Mouse (Mus musculus) liver, postnatal 0 days (tissue): ENCODE measurements around the gene Eng. TPM values are rescaled to one million over a fixed set of nuclear protein-coding genes. Genes with fewer than 3 reads are reported as not detected.

ENCODE experiments used
- ATAC-seq: fragments of 200-750 bp; cut with Nextera tagmentation; 2 replicates; pipeline ENCODE4 v1.8.0; 2017; ENCODE audit warnings: mild to moderate bottlenecking, moderate library complexity
- DNase-seq: peaks from one replicate; pipeline ENCODE4 v3.0.0-alpha.2; 2016
- H3K27ac ChIP-seq: fragments of 300-500 bp; sonication (generic); 2 replicates; pipeline ENCODE4 v1.5.1; 2014; ENCODE audit warnings: antibody characterized with exemption, moderate library complexity, mild to moderate bottlenecking, low read depth
- H3K27me3 ChIP-seq: fragments of 300-500 bp; sonication (generic); 2 replicates; pipeline ENCODE4 v1.6.1; 2014; ENCODE audit warnings: low read length, control low read depth, mixed read lengths; ENCODE audit not compliant: insufficient read depth
- H3K36me3 ChIP-seq: fragments of 300-500 bp; sonication (generic); replicated peaks from 2 replicates; pipeline ENCODE4 v1.6.1; 2014; ENCODE audit warnings: mild to moderate bottlenecking, control low read depth, low read length, moderate library complexity, mixed read lengths; ENCODE audit not compliant: insufficient read depth
- H3K4me1 ChIP-seq: fragments of 300-500 bp; sonication (generic); 2 replicates; pipeline ENCODE4 v1.6.1; 2014; ENCODE audit warnings: antibody characterized with exemption, mild to moderate bottlenecking, control low read depth; ENCODE audit not compliant: insufficient read depth
- H3K4me2 ChIP-seq: fragments of 300-500 bp; sonication (generic); 2 replicates; pipeline ENCODE4 v1.6.1; 2014; ENCODE audit warnings: low read depth, mild to moderate bottlenecking, low read length, moderate library complexity, mixed read lengths
- H3K4me3 ChIP-seq: fragments of 300-500 bp; sonication (generic); 2 replicates; pipeline ENCODE4 v1.5.1; 2014; ENCODE audit warnings: low read depth, low read length
- H3K9ac ChIP-seq: fragments of 300-500 bp; sonication (generic); replicated peaks from 2 replicates; pipeline ENCODE4 v1.6.1; 2014; ENCODE audit warnings: mild to moderate bottlenecking, moderate library complexity
- H3K9me3 ChIP-seq: fragments of 300-500 bp; sonication (generic); 2 replicates; pipeline ENCODE4 v1.6.1; 2016; ENCODE audit warnings: mild to moderate bottlenecking, control low read depth, low read length, mixed read lengths
- CTCF ChIP-seq: sonication (generic); IDR thresholded peaks from 2 replicates; pipeline ENCODE4 v1.5.1; 2016; ENCODE audit warnings: antibody characterized with exemption, low read depth
- EP300 ChIP-seq: IDR thresholded peaks from 2 replicates; pipeline ENCODE4 v1.6.1; 2016; ENCODE audit warnings: antibody characterized with exemption, low read depth, mild to moderate bottlenecking
- WGBS: fragments of 180-500 bp; shearing (Covaris S2); extraction: QIAGEN DNeasy Blood & Tissue Kit; methylation state at CpG from one replicate; pipeline ENCODE4 v1.1.7; 2014; ENCODE audit not compliant: insufficient replicate concordance; 5-methylcytosine and 5-hydroxymethylcytosine counted together
- polyA plus RNA-seq: library from polyadenylated mRNA; unstranded; fragments of >200 nt; fragmentation: Nextera tagmentation; extraction: Ambion mirVana; gene quantifications from 2 replicates; pipeline ENCODE4 v1.2.1, GENCODE M21; 2015

Gene Eng
- polyA plus RNA-seq, 1 experiment from 2014 or later: 30.2 TPM

DNA sequence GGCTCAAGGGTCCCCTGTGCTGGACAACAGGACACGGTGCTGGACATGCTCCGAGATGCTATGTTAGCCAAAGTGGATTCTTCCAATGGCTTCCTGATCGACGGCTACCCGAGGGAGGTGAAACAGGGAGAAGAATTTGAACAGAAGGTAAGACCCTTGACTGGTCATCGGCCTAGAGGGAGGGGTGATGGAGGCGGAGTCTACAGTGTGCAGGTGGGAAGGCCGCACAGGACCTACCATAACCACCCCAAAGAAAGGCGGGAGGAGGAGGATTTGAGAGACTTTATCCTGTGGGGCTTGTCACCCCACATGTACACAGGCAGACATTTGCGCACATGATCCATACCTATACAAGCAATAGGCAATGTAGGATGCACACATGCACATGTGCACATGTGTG is 15.3 kb upstream of the Eng start:
- TF ChIP-seq EP300 (no peak), CTCF (no peak)
- H3K27ac ChIP-seq: no peak overlapping the region
- no peaks in the 10 kb centered on the region for H3K9me3 ChIP-seq
- 83% methylated on average over 10 of the region's 10 CpGs for WGBS
- no peak overlapping the region for H3K9ac ChIP-seq
- ATAC-seq (no peak), DNase-seq (no peak)
- H3K4me1 ChIP-seq: no peaks in the 10 kb centered on the region
- no peak overlapping the region for H3K4me2 ChIP-seq
- H3K36me3 ChIP-seq: no peaks in the 10 kb centered on the region
- no peaks in the 10 kb centered on the region for H3K27me3 ChIP-seq
- no peak overlapping the region for H3K4me3 ChIP-seq

DNA sequence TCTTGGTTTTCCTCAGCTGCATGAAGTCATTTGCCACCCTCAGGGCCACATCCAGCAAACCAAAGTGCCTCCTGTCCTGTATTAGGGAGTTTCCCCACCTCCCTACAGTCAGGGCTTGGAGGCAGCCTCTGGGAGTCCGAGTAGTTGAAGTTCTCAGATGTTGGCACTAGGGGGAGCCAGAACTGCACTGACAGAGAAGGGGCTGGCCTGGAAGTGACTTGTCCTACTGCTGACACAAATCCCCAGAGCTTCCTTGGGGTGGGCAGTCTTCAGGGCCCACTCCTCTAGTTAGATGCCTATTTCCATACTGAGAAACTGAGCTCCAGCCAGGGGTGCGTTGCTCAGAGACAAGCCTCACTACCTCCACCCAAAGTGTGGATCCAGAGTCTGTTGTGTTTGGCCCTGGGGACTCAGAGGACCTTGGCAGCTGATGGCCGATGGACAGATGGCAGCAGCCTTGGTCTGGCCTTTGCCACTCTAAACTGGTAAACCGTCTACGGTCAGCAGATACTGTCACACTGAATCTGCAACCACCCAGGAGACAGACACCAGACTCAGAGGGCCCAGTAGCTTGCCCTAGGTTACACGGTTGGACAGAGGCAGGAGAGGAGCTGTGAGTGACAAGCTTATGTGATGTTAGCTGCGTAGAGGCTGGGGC is 14.5 kb upstream of the Eng start:
- TF ChIP-seq CTCF: peak; percentile 97
- TF ChIP-seq EP300: no peak

DNA sequence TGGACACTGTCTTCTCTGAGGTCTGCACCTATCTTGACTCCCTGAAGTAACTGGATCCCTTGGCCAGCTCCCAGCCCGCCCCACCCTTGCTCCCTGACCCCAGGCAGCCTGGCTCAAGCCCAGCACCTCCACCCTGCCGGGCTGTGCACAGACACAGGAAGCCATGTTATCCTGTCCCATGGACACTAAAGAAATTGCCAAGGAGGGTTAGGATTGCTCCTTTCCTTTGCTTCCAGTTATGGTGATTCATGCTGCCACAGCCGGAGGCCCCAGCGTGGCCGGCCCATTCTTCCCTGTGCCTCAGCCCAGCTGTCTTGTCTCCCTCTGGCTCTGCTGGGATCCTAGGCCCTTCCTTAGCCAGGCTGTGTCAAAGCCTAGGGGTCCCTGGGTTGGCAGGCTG is 12.7 kb upstream of the Eng start:
- TF ChIP-seq EP300 (no peak), CTCF (no peak)
- no peak overlapping the region for H3K4me2 ChIP-seq
- H3K36me3 ChIP-seq: no peaks in the 10 kb centered on the region
- H3K27me3 ChIP-seq: no peaks in the 10 kb centered on the region
- H3K4me1 ChIP-seq: no peaks in the 10 kb centered on the region
- H3K27ac ChIP-seq: peak overlapping the region; percentile 11; the same call in 1 of the 2 replicates
- H3K4me3 ChIP-seq: no peak overlapping the region
- DNase-seq: no peak
- ATAC-seq: no peak
- H3K9me3 ChIP-seq: no peaks in the 10 kb centered on the region
- no peak overlapping the region for H3K9ac ChIP-seq
- 65% methylated on average over 5 of the region's 5 CpGs for WGBS

More for the DNA sequence above, 14.5 kb upstream of the Eng start:
- Histone ChIP-seq H3K36me3 (no peaks in the 10 kb centered on the region), H3K9ac (no peak overlapping the region), H3K4me3 (no peak overlapping the region), H3K4me2 (no peak overlapping the region), H3K4me1 (no peaks in the 10 kb centered on the region), H3K27me3 (no peaks in the 10 kb centered on the region), H3K27ac (no peak overlapping the region), H3K9me3 (no peaks in the 10 kb centered on the region)
- DNase-seq: peak; percentile 84
- WGBS: 41% methylated on average over 7 of the region's 7 CpGs
- peak; percentile 78 for ATAC-seq

DNA sequence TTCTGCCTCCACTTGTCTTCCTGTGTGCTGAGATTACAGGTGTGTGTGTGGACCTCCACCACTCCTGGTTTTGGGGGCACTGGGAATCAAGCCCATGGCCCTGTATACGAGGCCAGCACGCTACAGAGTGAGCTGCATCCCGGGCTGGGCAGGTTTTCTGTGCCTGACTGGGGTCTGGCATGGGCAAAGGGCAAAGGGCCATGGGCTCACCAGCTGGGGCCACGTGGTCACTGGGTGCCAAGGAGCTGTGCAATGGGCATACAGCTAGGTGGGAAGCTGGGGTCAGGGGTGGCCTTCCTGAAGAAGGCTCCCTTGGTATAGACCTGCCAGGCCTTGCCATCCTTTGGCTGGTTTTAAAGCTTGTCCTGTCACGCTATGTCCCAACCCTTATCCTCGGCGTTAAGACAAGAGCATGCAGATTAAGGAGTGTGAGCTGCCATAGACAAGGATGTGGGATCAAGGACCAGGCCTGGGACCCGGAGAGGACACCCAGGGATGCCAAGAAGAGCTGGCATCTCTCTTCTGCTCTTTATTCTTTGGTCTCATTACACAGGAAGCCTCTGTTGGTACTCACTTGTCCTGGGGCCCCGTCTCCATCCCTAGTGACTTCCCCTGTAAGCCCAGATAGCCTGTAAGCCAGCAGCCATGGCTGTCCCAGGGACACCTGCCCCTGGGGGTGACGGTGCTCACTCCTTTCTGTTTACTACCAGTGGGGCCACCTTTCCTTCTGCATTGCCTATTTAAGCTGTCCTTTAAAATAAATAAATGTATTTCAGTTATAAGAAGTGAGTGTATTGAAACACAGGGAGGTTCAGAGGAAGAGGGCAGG is 11.9 kb upstream of the Eng start:
- no peak overlapping the region for H3K9ac ChIP-seq
- no peak overlapping the region for H3K4me3 ChIP-seq
- H3K27me3 ChIP-seq: no peaks in the 10 kb centered on the region
- peak overlapping the region; percentile 11; the same call in 1 of the 2 replicates for H3K27ac ChIP-seq
- DNase-seq (no peak), ATAC-seq (no peak)
- WGBS: 75% methylated on average over 10 of the region's 10 CpGs
- TF ChIP-seq CTCF (no peak), EP300 (no peak)
- H3K9me3 ChIP-seq: no peaks in the 10 kb centered on the region
- no peak overlapping the region for H3K4me2 ChIP-seq
- H3K4me1 ChIP-seq: no peaks in the 10 kb centered on the region
- H3K36me3 ChIP-seq: no peaks in the 10 kb centered on the region

DNA sequence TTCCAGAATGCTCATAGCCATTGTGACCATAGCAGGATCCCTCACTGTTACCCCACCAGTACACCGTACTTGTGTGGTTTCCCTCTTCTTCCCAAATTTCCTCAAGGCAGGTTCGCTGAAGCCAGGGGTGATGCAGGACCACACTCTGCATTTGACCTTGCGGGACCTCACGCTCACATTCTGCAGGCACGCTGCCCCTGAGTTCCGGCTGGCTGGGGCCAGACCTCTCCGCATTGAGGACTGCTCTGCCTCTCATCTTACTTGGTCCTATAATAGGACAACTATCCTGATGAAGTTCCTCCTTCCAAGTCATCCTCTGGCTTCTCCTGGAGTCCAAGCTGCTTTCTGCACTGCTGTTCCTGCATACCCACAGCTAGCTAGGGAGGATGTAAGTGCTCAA is 9.8 kb upstream of the Eng start:
- Histone ChIP-seq H3K4me1 (peaks cover 5% of the 10 kb centered on the region; the same call in 1 of the 2 replicates), H3K4me3 (no peak overlapping the region), H3K9ac (no peak overlapping the region), H3K27ac (0 out of 2 replicates have a peak overlapping the region, but pooled peaks have one; percentile 75), H3K27me3 (no peaks in the 10 kb centered on the region), H3K36me3 (no peaks in the 10 kb centered on the region), H3K4me2 (no peak overlapping the region), H3K9me3 (no peaks in the 10 kb centered on the region)
- ATAC-seq (no peak), DNase-seq (no peak)
- WGBS: 81% methylated on average over 7 of the region's 7 CpGs
- TF ChIP-seq EP300 (no peak), CTCF (no peak)

DNA sequence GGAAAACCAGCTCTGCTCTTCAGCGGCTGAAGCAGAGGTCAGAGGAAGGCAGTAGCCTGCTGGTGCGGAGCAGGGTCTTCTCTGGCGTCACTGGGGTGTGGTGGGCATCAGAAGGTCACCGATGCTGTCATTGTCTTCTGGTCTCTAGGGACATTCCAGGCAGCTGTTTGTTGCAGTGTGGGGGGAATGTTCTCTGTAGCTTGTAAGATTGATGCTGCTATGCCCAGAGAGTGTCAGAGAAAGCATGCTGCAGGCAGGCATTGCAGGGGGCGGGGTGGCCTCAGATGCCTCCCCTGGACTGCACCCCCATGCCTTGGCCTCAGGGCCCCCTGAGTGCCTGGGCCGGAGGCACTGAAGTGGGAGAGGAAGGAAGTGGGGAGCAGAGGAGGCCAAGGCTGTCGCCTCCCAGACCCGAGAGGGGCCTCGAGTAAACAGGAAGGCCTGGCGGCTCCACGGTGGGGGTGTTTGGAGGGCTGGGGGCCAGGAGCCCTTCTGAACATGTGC is 8.6 kb upstream of the Eng start:
- no peaks in the 10 kb centered on the region for H3K36me3 ChIP-seq
- H3K9ac ChIP-seq: 0 out of 2 replicates have a peak overlapping the region, but pooled peaks have one; percentile 4
- 30% methylated on average over 11 of the region's 11 CpGs for WGBS
- no peak for TF ChIP-seq CTCF
- TF ChIP-seq EP300: peak; percentile 49; the same call in 1 of the 2 replicates
- H3K9me3 ChIP-seq: no peaks in the 10 kb centered on the region
- H3K4me1 ChIP-seq: peaks cover 7% of the 10 kb centered on the region; the same call in 1 of the 2 replicates
- ATAC-seq (peak; percentile 85), DNase-seq (peak; percentile 67)
- no peak overlapping the region for H3K4me2 ChIP-seq
- H3K27me3 ChIP-seq: no peaks in the 10 kb centered on the region
- no peak overlapping the region for H3K4me3 ChIP-seq
- peak overlapping the region; percentile 75 for H3K27ac ChIP-seq
